Mouse (Mus musculus): ENCODE data around the gene Pdgfb.

DNA sequence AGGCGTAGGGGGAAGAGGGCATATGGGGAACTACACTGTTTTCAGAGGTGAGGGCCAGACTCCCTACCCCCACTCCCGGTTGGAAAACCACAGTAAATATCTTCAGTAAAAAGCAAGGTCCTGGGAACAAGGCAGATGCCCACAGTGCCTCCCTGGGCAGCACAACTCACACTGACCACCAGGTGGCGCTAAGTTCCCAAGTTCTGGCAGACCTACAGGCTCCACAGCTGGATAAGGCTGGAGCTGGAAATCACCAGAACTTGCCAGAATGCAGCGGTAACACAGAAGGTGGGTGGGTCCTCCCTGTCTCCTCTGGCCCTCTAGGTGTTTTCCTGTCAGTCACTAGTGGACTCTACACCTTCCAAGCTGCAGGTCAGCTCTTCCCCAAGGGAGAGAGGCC is 68.8 kb downstream of the Pdgfb start:
- TF ChIP-seq NRF1 (IDR thresholded peaks at IDR 0.05; ENCODE audit: insufficient read depth, low read depth, low read length, poor library complexity, severe bottlenecking) (no peak), NELFE (IDR thresholded peaks at IDR 0.05; ENCODE audit: low read depth, low read length) (no peak; the same call in 1 of the 2 replicates), SMC3 (IDR thresholded peaks at IDR 0.05; ENCODE audit: low read depth, low read length) (peak; percentile 98), MXI1 (IDR thresholded peaks at IDR 0.05; ENCODE audit: low read depth, low read length) (no peak; the same call in 1 of the 2 replicates), USF1 (IDR thresholded peaks at IDR 0.05; ENCODE audit: low read depth, low read length) (no peak), CHD1 (IDR thresholded peaks at IDR 0.05; ENCODE audit: low read depth, low read length) (no peak), CTCF (IDR thresholded peaks at IDR 0.05 in 2 of 3, conservative IDR thresholded peaks at IDR 0.05 in 1 of 3; ENCODE audit: control insufficient read depth in 1 of 3, insufficient read depth in 1 of 3, low read depth in 2 of 3, low read length in 3 of 3, poor library complexity in 1 of 3, severe bottlenecking in 1 of 3) (peak; percentile 87 to 96 (median 94)), E2F4 (IDR thresholded peaks at IDR 0.05; ENCODE audit: borderline replicate concordance, low read depth, low read length) (no peak), HCFC1 (IDR thresholded peaks at IDR 0.05; ENCODE audit: low read depth, low read length) (no peak), POLR2A (IDR thresholded peaks at IDR 0.05; ENCODE audit: control insufficient read depth in 1 of 2, insufficient read depth in 1 of 2, low read depth in 1 of 2, low read length in 2 of 2, poor library complexity in 1 of 2) (no peak)

All from MEL (cell line).